23 mouse cellular contexts compared by ENCODE assay signal in the genomic region with DNA sequence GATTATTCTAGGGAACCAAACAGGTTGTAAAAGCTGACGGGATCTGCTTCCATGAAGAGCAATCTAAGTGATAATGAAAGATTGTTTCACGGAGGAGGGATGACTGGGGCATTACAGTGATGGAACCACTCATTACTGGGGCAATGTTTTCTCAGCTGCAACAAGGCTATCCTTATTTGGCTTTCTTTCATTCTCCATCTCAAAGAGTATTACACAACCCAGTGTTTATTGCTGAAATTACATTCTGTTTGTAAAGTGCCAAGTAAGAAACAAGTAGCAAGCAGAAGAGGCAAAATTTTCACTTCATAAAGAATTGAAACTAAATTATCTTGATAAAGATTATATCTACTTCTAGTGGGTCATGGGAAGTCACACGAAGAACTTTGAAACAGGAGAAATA.
"Had no signal": no experiment of that assay in that cellular context is flagged by ENCODE, and none has a peak within 500 bp of the region (broad histone marks: within the 10 kb centered on the region; RNA-seq: fewer than 3 reads in every experiment).

No protein-coding gene starts in this region.

- H3K4me3 ChIP-seq: heart, embryonic 13.5 days; heart, embryonic 15.5 days; hindbrain, embryonic 13.5 days; hindbrain, embryonic 15.5 days; kidney, embryonic 15.5 days; limb, embryonic 13.5 days; limb, embryonic 15.5 days had no signal

- ATAC-seq: hindbrain, postnatal 0 days; intestine, embryonic 16.5 days had no signal

- H3K27ac ChIP-seq: heart, embryonic 13.5 days; heart, embryonic 15.5 days; hindbrain, embryonic 13.5 days; hindbrain, embryonic 15.5 days; hindbrain, postnatal 0 days; kidney, embryonic 15.5 days; kidney, postnatal 0 days; limb, embryonic 13.5 days; limb, embryonic 15.5 days had no signal

- H3K4me1 ChIP-seq: heart, embryonic 13.5 days; hindbrain, embryonic 13.5 days; hindbrain, embryonic 15.5 days; kidney, embryonic 15.5 days; limb, embryonic 13.5 days; limb, embryonic 15.5 days had no signal

- H3K36me3 ChIP-seq: heart, embryonic 13.5 days; heart, embryonic 15.5 days; hindbrain, embryonic 13.5 days; hindbrain, embryonic 15.5 days; kidney, embryonic 15.5 days; limb, embryonic 13.5 days; limb, embryonic 15.5 days had no signal

- H3K27me3 ChIP-seq: heart, embryonic 13.5 days; heart, embryonic 15.5 days; hindbrain, embryonic 13.5 days; hindbrain, embryonic 15.5 days; kidney, embryonic 15.5 days; limb, embryonic 13.5 days; limb, embryonic 15.5 days had no signal

- H3K9ac ChIP-seq: heart, embryonic 13.5 days; heart, embryonic 15.5 days; hindbrain, embryonic 13.5 days; hindbrain, embryonic 15.5 days; kidney, embryonic 15.5 days; limb, embryonic 13.5 days; limb, embryonic 15.5 days had no signal

- DNase-seq: gastrocnemius, postnatal 14 days; heart, postnatal 14 days; heart, postnatal 36 days; kidney, adult 11 months; kidney, adult 2 months; kidney, adult 9 months; kidney, postnatal 14 days; kidney, postnatal 36 days; layer of hippocampus, adult 9-11 months; layer of hippocampus, postnatal 36 days; left cerebral cortex, postnatal 4 days had no signal

- H3K4me2 ChIP-seq: heart, embryonic 11.5 days; heart, embryonic 13.5 days; heart, embryonic 15.5 days; hindbrain, embryonic 13.5 days; hindbrain, embryonic 15.5 days; kidney, embryonic 15.5 days; limb, embryonic 13.5 days; limb, embryonic 15.5 days; liver, embryonic 11.5 days had no signal

- H3K9me3 ChIP-seq: heart, embryonic 13.5 days; heart, embryonic 15.5 days; hindbrain, embryonic 13.5 days; hindbrain, embryonic 15.5 days; kidney, embryonic 15.5 days; limb, embryonic 13.5 days; limb, embryonic 15.5 days had no signal
